Mouse (Mus musculus) hindbrain, postnatal 0 days (tissue): ENCODE data around the gene Myl12a. TPM values are rescaled to one million over a fixed set of nuclear protein-coding genes. Genes with fewer than 3 reads are reported as not detected.
A peak's percentile ranks its signal among the peaks of the same experiment; 100 is the strongest.

Experiments
- ATAC-seq: fragments of 200-750 bp; cut with Nextera tagmentation; 2 replicates; pipeline ENCODE4 v1.8.0; 2017; ENCODE audit warnings: mild to moderate bottlenecking, moderate TSS enrichment, moderate library complexity
- DNase-seq: peaks from one replicate; pipeline ENCODE4 v3.0.0-alpha.2; 2015; ENCODE audit warnings: low spot score
- H3K27ac ChIP-seq: fragments of 300-500 bp; sonication (generic); 2 replicates; pipeline ENCODE4 v1.5.1; 2014; ENCODE audit warnings: mild to moderate bottlenecking
- H3K27me3 ChIP-seq: fragments of 300-500 bp; sonication (generic); 2 replicates; pipeline ENCODE4 v1.6.1; 2014; ENCODE audit warnings: low read length, mixed read lengths; ENCODE audit not compliant: insufficient read depth
- H3K36me3 ChIP-seq: fragments of 300-500 bp; sonication (generic); 2 replicates; pipeline ENCODE4 v1.6.1; 2014; ENCODE audit warnings: low read length, mixed read lengths; ENCODE audit not compliant: insufficient read depth
- H3K4me1 ChIP-seq: fragments of 300-500 bp; sonication (generic); 2 replicates; pipeline ENCODE4 v1.6.1; 2014; ENCODE audit warnings: antibody characterized with exemption, low read length, mixed read lengths; ENCODE audit not compliant: insufficient read depth
- H3K4me2 ChIP-seq: fragments of 300-500 bp; sonication (generic); 2 replicates; pipeline ENCODE4 v1.6.1; 2014; ENCODE audit warnings: low read depth, mild to moderate bottlenecking, low read length, moderate library complexity, mixed read lengths
- H3K4me3 ChIP-seq: fragments of 300-500 bp; sonication (generic); 2 replicates; pipeline ENCODE4 v1.5.1; 2014; ENCODE audit warnings: low read length
- H3K9ac ChIP-seq: fragments of 300-500 bp; sonication (generic); replicated peaks from 2 replicates; pipeline ENCODE4 v1.6.1; 2014; ENCODE audit warnings: mild to moderate bottlenecking, low read length, moderate library complexity, mixed read lengths
- H3K9me3 ChIP-seq: fragments of 300-500 bp; sonication (generic); 2 replicates; pipeline ENCODE4 v1.6.1; 2016; ENCODE audit warnings: low read length, mixed read lengths
- CTCF ChIP-seq: IDR thresholded peaks from 2 replicates; pipeline ENCODE4 v1.5.1; 2016; ENCODE audit warnings: antibody characterized with exemption, control low read depth, low read depth
- WGBS: fragments of 180-500 bp; shearing (Covaris S2); extraction: QIAGEN DNeasy Blood & Tissue Kit; methylation state at CpG from one replicate; pipeline ENCODE4 v1.1.7; 2014; 5-methylcytosine and 5-hydroxymethylcytosine counted together
- polyA plus RNA-seq: library from polyadenylated mRNA; unstranded; fragments of >200 nt; fragmentation: Nextera tagmentation; extraction: Ambion mirVana; gene quantifications from 2 replicates; pipeline ENCODE4 v1.2.1, GENCODE M21; 2015
- total RNA-seq: library from RNA; depleted of rRNA; stranded (reverse); fragments of >200 nt; gene quantifications from 2 replicates; pipeline ENCODE4 v1.2.3, GENCODE M21; 2014; rRNA removed

Gene Myl12a
- total RNA-seq (30.9 and 36.5 TPM in 2 replicates), polyA plus RNA-seq (101 and 107 TPM in 2 replicates)

DNA sequence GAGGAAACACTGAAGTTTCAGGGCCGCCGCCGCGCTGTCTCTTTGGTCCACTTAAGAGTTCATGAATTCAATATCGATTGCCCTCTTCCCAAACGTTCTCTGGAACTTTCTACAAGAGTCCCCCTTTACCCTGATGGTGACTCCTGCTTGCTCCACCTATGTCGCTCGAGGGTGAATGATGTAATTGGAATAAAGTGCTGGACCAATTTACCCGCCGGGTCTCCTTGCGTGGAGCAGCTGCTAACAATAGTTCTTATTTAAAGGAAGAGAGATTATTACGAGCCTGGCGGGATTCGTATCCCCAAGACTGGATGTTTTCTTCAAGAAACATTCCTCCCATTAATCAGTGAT is at the start of gene Myl12a:
Gene Myl12a, minus strand, starts transcription at position 135 of the 351 bp plus-strand sequence.
- TF ChIP-seq CTCF, result no peak
- Histone ChIP-seq H3K4me1 (no peaks in the 10 kb centered on the region), H3K4me2 (peak within 1 kb of the TSS; percentile 76), H3K9me3 (no peaks in the 10 kb centered on the region), H3K4me3 (peak within 1 kb of the TSS; percentile 90), H3K36me3 (no peaks in the 10 kb centered on the region), H3K27me3 (no peaks in the 10 kb centered on the region), H3K27ac (peak within 1 kb of the TSS; percentile 95), H3K9ac (peak within 1 kb of the TSS; percentile 68)
- DNase-seq (peak; percentile 9), ATAC-seq (peak; percentile 36)
- 11% methylated on average over 14 of the region's 14 CpGs for WGBS

GRCm38 (mm10) chr17:71049292-71049691 is 46.6 kb upstream of the Myl12a start:
- WGBS, result 86% methylated on average over 8 of the region's 8 CpGs

GRCm38 (mm10) chr17:71046856-71047255 is 44.2 kb upstream of the Myl12a start:
- Histone ChIP-seq H3K4me1 (no peaks in the 10 kb centered on the region), H3K9ac (no peak overlapping the region), H3K4me2 (no peak overlapping the region), H3K36me3 (no peaks in the 10 kb centered on the region), H3K27me3 (no peaks in the 10 kb centered on the region), H3K4me3 (no peak overlapping the region), H3K9me3 (no peaks in the 10 kb centered on the region), H3K27ac (no peak overlapping the region)
- DNase-seq, result no peak
- ATAC-seq, result no peak
- WGBS, result 67% methylated on average over 4 of the region's 4 CpGs
- TF ChIP-seq CTCF, result no peak

More at GRCm38 (mm10) chr17:71049292-71049691, 46.6 kb upstream of the Myl12a start:
- no peak for TF ChIP-seq CTCF
- Histone ChIP-seq H3K9me3 (no peaks in the 10 kb centered on the region), H3K4me3 (no peak overlapping the region), H3K4me1 (no peaks in the 10 kb centered on the region), H3K27me3 (no peaks in the 10 kb centered on the region), H3K36me3 (no peaks in the 10 kb centered on the region), H3K9ac (no peak overlapping the region), H3K4me2 (no peak overlapping the region), H3K27ac (no peak overlapping the region)
- no peak for ATAC-seq
- DNase-seq, result no peak

- ATAC-seq, result no peak
- Histone ChIP-seq H3K4me3 (no peak overlapping the region), H3K9me3 (no peaks in the 10 kb centered on the region), H3K4me2 (no peak overlapping the region), H3K27me3 (no peaks in the 10 kb centered on the region), H3K9ac (no peak overlapping the region), H3K27ac (no peak overlapping the region), H3K4me1 (no peaks in the 10 kb centered on the region), H3K36me3 (no peaks in the 10 kb centered on the region)
- 62% methylated on average over 9 of the region's 9 CpGs for WGBS
- TF ChIP-seq CTCF, result no peak
- DNase-seq, result no peak
Observed at GRCm38 (mm10) chr17:71045591-71045990, 42.9 kb upstream of the Myl12a start.

DNA sequence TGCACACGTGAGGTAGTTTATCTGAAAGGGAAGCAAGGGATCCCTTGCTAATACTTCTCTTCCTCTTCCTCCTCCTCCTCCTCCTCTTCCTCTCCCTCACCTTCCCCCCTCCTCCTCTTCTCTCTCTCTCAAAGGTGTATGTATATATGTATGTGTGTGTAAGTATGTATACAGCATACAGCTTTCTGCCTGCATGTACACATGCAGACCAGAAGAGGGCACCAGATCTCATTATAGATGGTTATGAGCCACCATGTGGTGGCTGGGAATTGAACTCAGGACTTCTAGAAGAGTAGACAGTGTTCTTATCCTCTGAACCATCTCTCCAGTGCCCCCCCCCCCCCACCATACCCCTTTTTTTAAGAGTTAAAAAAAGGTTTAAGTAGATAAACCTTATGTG is 40.0 kb upstream of the Myl12a start:
- Histone ChIP-seq H3K4me1 (no peaks in the 10 kb centered on the region), H3K9me3 (no peaks in the 10 kb centered on the region), H3K27ac (no peak overlapping the region), H3K27me3 (no peaks in the 10 kb centered on the region), H3K4me2 (no peak overlapping the region), H3K36me3 (no peaks in the 10 kb centered on the region), H3K4me3 (no peak overlapping the region), H3K9ac (no peak overlapping the region)
- 90% methylated on average over 1 of the region's 1 CpGs for WGBS
- DNase-seq (no peak), ATAC-seq (no peak)
- peak; percentile 38 for TF ChIP-seq CTCF

DNA sequence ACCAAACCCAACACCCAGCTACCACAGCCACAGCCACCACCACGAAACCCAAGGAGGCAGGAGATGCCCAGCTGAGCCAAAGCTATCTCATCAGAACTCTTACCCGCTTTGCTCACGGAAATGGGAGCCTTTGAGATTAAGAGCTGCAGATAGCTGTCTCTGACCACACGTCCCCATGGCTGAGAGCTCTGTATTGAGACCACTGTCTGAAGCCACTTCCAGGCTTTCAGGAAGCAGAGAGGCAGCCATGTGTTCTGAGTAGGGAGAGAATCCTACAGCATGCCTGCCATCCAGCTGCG is 37.9 kb upstream of the Myl12a start:
- no peaks in the 10 kb centered on the region for H3K27me3 ChIP-seq
- H3K27ac ChIP-seq, result no peak overlapping the region
- H3K4me2 ChIP-seq, result no peak overlapping the region
- DNase-seq, result no peak
- TF ChIP-seq CTCF, result no peak
- no peak for ATAC-seq
- 77% methylated on average over 5 of the region's 5 CpGs for WGBS
- H3K4me3 ChIP-seq, result no peak overlapping the region
- no peaks in the 10 kb centered on the region for H3K9me3 ChIP-seq
- H3K9ac ChIP-seq, result no peak overlapping the region
- no peaks in the 10 kb centered on the region for H3K36me3 ChIP-seq
- no peaks in the 10 kb centered on the region for H3K4me1 ChIP-seq

- no peak for TF ChIP-seq CTCF
- H3K4me1 ChIP-seq, result no peaks in the 10 kb centered on the region
- no peak overlapping the region for H3K4me2 ChIP-seq
- 29% methylated on average over 12 of the region's 12 CpGs for WGBS
- no peaks in the 10 kb centered on the region for H3K9me3 ChIP-seq
- ATAC-seq, result no peak
- no peaks in the 10 kb centered on the region for H3K27me3 ChIP-seq
- no peak for DNase-seq
- H3K36me3 ChIP-seq, result no peaks in the 10 kb centered on the region
- H3K27ac ChIP-seq, result no peak overlapping the region
- H3K4me3 ChIP-seq, result no peak overlapping the region
- no peak overlapping the region for H3K9ac ChIP-seq
Observed at GRCm38 (mm10) chr17:71039851-71040581, 37.3 kb upstream of the Myl12a start.
